Mouse (Mus musculus): ENCODE measurements around the gene Slc2a8.

- TF ChIP-seq POLR2A (IDR thresholded peaks at IDR 0.05; ENCODE audit: borderline replicate concordance, control insufficient read depth, low read depth, low read length) (no peak), CTCF (IDR thresholded peaks at IDR 0.05; ENCODE audit: control insufficient read depth, insufficient read depth, low read length) (no peak)
These were observed 3.2 kb downstream of the Slc2a8 start for GRCm38 (mm10) chr2:32978675-32979074.

Measured in bone marrow, adult 2 months (tissue).